ENCODE assay signal across 27 mouse cellular contexts in the genomic region with DNA sequence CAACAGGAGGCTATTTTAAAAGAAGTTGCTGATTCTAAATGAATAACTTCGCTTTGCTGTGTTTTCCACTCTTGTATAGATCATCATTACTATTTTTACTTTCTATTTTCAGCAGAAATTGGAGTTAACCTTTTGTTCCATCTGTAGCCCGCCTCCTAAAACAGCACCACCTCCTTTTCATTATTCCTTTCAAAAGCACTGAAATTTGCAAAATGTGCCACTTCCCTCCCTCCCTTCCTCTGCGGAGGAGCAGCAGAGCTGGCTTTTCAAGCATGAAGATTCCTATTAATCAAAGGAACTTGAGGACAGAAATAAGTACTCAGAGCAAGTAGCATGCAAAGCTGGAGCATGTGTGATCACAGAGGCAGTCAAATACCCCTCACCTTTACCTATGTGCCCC.
A peak's percentile ranks its signal among the peaks of the same experiment; 100 is the strongest.
DNase-seq lines count a peak whose midpoint lies in the region; ATAC-seq and TF ChIP-seq lines count a peak whose summit lies in the region.
"Had no signal": no experiment of that assay in that cellular context is flagged by ENCODE, and none has a peak within 500 bp of the region (broad histone marks: within the 10 kb centered on the region; RNA-seq: fewer than 3 reads in every experiment).

No protein-coding gene starts in this region.

- H3K27ac ChIP-seq in kidney, postnatal 0 days: no peak overlapping the region
- H3K27ac ChIP-seq in layer of hippocampus, adult 2 months: peak overlapping the region; percentile 59; the same call in 1 of the 2 replicates
- H3K27ac ChIP-seq in cerebellum, adult 2 months (ENCODE audit: insufficient read depth, low read length): no peak overlapping the region
- H3K27ac ChIP-seq: hindbrain, embryonic 14.5 days; limb, embryonic 12.5 days; macrophage; midbrain, embryonic 15.5 days; neural tube, embryonic 13.5 days had no signal

- H3K4me1 ChIP-seq in kidney, postnatal 0 days (replicated peaks; ENCODE audit: insufficient read depth, low read length): no peaks in the 10 kb centered on the region
- H3K4me1 ChIP-seq in cerebellum, adult 2 months (ENCODE audit: control insufficient read depth, insufficient read depth, low read length): no peaks in the 10 kb centered on the region
- H3K4me1 ChIP-seq: limb, embryonic 12.5 days; midbrain, embryonic 15.5 days; neural tube, embryonic 13.5 days had no signal

- ATAC-seq in kidney, postnatal 0 days (replicated peaks; ENCODE audit: low FRiP score, low read depth): no peak
- ATAC-seq: CD4-positive, CD25-positive, alpha-beta regulatory T cell, adult 4 months; inflammation-experienced regulatory T-cells, adult 6 months; liver, postnatal 0 days; lung, postnatal 0 days; midbrain, embryonic 15.5 days had no signal

- intact Hi-C loops in gastrocnemius, postnatal 36 days (cut with DNase I): no loop called here

- DNase-seq in kidney, postnatal 0 days (ENCODE audit: low spot score): peak; percentile 10
- no peak for DNase-seq in kidney, postnatal 4 days
- peak; percentile 23 for DNase-seq in right cerebral cortex, adult 2 months (ENCODE audit: low spot score in 2 of 2)
- DNase-seq in right cerebral cortex, postnatal 25 days: no peak
- peak; percentile 17 to 42 for DNase-seq in layer of hippocampus, adult 2 months (ENCODE audit: low spot score in 2 of 2)
- peak; percentile 70 for DNase-seq in telencephalon, adult 2 months (ENCODE audit: low read depth, low spot score)
- no peak for DNase-seq in cerebellum, adult 2 months
- no peak for DNase-seq in gastrocnemius, postnatal 36 days
- DNase-seq: adrenal gland, postnatal 36 days; cerebellum, adult 11-12 months; cerebellum, postnatal 14 days; heart, postnatal 4 days; kidney, adult 18-20 months; liver, postnatal 0 days; right cerebral cortex, postnatal 4 days; thymus, adult 18-20 months; thymus, postnatal 36 days had no signal

- no peaks in the 10 kb centered on the region for H3K27me3 ChIP-seq in kidney, postnatal 0 days (ENCODE audit: insufficient read depth, low read length)
- no peaks in the 10 kb centered on the region for H3K27me3 ChIP-seq in cerebellum, adult 2 months (ENCODE audit: control insufficient read depth, insufficient read depth, low read length)
- H3K27me3 ChIP-seq: limb, embryonic 12.5 days; midbrain, embryonic 15.5 days; neural tube, embryonic 13.5 days had no signal

- no peaks in the 10 kb centered on the region for H3K36me3 ChIP-seq in kidney, postnatal 0 days (ENCODE audit: insufficient read depth, low read length)
- H3K36me3 ChIP-seq: limb, embryonic 12.5 days; midbrain, embryonic 15.5 days; neural tube, embryonic 13.5 days had no signal

- no peak overlapping the region for H3K4me2 ChIP-seq in kidney, postnatal 0 days (ENCODE audit: low read length)
- H3K4me2 ChIP-seq: hindbrain, embryonic 14.5 days; limb, embryonic 12.5 days; liver, embryonic 11.5 days; midbrain, embryonic 15.5 days; neural tube, embryonic 13.5 days had no signal

- H3K9me3 ChIP-seq in kidney, postnatal 0 days (replicated peaks; ENCODE audit: low read length): no peaks in the 10 kb centered on the region
- H3K9me3 ChIP-seq: limb, embryonic 12.5 days; midbrain, embryonic 15.5 days; neural tube, embryonic 13.5 days had no signal

- TF ChIP-seq CTCF in kidney, postnatal 0 days (IDR thresholded peaks at IDR 0.05; ENCODE audit: low read depth): no peak
- TF ChIP-seq CTCF in layer of hippocampus, adult 2 months (conservative IDR thresholded peaks at IDR 0.05): no peak
- no peak for TF ChIP-seq CTCF in cerebellum, adult 2 months (IDR thresholded peaks at IDR 0.05; ENCODE audit: borderline replicate concordance, insufficient read depth, low read depth, low read length)

- no peak overlapping the region for H3K9ac ChIP-seq in kidney, postnatal 0 days (ENCODE audit: low read depth, low read length)
- H3K9ac ChIP-seq: hindbrain, embryonic 14.5 days; limb, embryonic 12.5 days; liver, postnatal 0 days; midbrain, embryonic 15.5 days; neural tube, embryonic 13.5 days had no signal

- no peak for TF ChIP-seq POLR2A in cerebellum, adult 2 months (IDR thresholded peaks at IDR 0.05; ENCODE audit: borderline replicate concordance, insufficient read depth, low read length)

- 42% methylated on average over 3 of the region's 3 CpGs for WGBS in kidney, postnatal 0 days
- 54% methylated on average over 3 of the region's 3 CpGs for WGBS in cerebellum, adult 2 months

- no peak overlapping the region for H3K4me3 ChIP-seq in kidney, postnatal 0 days (replicated peaks; ENCODE audit: low read depth, low read length)
- H3K4me3 ChIP-seq in layer of hippocampus, adult 2 months: no peak overlapping the region
- H3K4me3 ChIP-seq in cerebellum, adult 2 months (replicated peaks; ENCODE audit: insufficient read depth, low read depth, low read length): no peak overlapping the region
- H3K4me3 ChIP-seq: limb, embryonic 12.5 days; midbrain, embryonic 15.5 days; myocyte; neural tube, embryonic 13.5 days had no signal

Comparison
In these comparisons a context has a peak if more than half of its experiments do, and no peak if none do; other contexts are left out.
1. DNase-seq: peak in kidney, postnatal 0 days (single experiment), right cerebral cortex, adult 2 months (2 of 2), layer of hippocampus, adult 2 months (2 of 2) and telencephalon, adult 2 months (single experiment); none in kidney, postnatal 4 days (0 of 2), right cerebral cortex, postnatal 25 days (single experiment), cerebellum, adult 2 months (0 of 2) and gastrocnemius, postnatal 36 days (0 of 2).